Mouse (Mus musculus) left cerebral cortex, postnatal 10 days (tissue): ENCODE measurements around the gene Rpl3. TPM values are rescaled to one million over a fixed set of nuclear protein-coding genes. Genes with fewer than 3 reads are reported as not detected.
A peak's percentile ranks its signal among the peaks of the same experiment; 100 is the strongest.

Experiments
- DNase-seq, 2 experiments: peaks; one replicate each; pipeline ENCODE4 v3.0.0; 2021 to 2022; ENCODE audit warnings: low spot score in 2 of 2, mixed read lengths in 1 of 2; ENCODE audit errors: extremely low spot score in 1 of 2
- intact Hi-C: fragments of 180-260 bp; cut with DNase I; formaldehyde crosslinking; loops from one replicate; pipeline ENCODE4 v1.15.1; 2025
- total RNA-seq, 2 experiments: library from RNA; stranded (reverse); gene quantifications; 2 replicates each; pipeline ENCODE4 v1.2.3; 2021

Rpl3 gene
- total RNA-seq, 2 experiments from 2014 or later = 520 to 524 TPM

- intact Hi-C loops = no loop called here
- no peak for DNase-seq
Measured at GRCm38 (mm10) chr15:80117154-80117553, 25.5 kb upstream of the Rpl3 start.

- intact Hi-C loops = no loop called here
- no peak for DNase-seq
Measured at GRCm38 (mm10) chr15:80115866-80116794, 24.5 kb upstream of the Rpl3 start.

GRCm38 (mm10) chr15:80115256-80115655, 23.6 kb upstream of the Rpl3 start:
- no peak for DNase-seq
- intact Hi-C loops = no loop called here

- DNase-seq = no peak
- intact Hi-C loops = no loop called here
Measured at GRCm38 (mm10) chr15:80114414-80114813, 22.7 kb upstream of the Rpl3 start.

GRCm38 (mm10) chr15:80112499-80112898, 20.8 kb upstream of the Rpl3 start:
- intact Hi-C loops = no loop called here
- DNase-seq = no peak

GRCm38 (mm10) chr15:80111436-80111835, 19.8 kb upstream of the Rpl3 start:
- intact Hi-C loops = no loop called here
- no peak for DNase-seq

- intact Hi-C loops = no loop called here
- no peak for DNase-seq
Measured at GRCm38 (mm10) chr15:80107575-80107974, 15.9 kb upstream of the Rpl3 start.

GRCm38 (mm10) chr15:80107143-80107542, 15.5 kb upstream of the Rpl3 start:
- DNase-seq = no peak
- intact Hi-C loops = no loop called here

GRCm38 (mm10) chr15:80105490-80106410, 14.1 kb upstream of the Rpl3 start:
- no peak for DNase-seq
- intact Hi-C loops = no loop called here

- intact Hi-C loops = no loop called here
- DNase-seq = peak in 1 of 2 experiments; percentile 18
Measured at GRCm38 (mm10) chr15:80102495-80102894, 10.8 kb upstream of the Rpl3 start.

- intact Hi-C loops = no loop called here
- peak in 1 of 2 experiments; percentile 24 for DNase-seq
Measured at GRCm38 (mm10) chr15:80101503-80101902, 9.8 kb upstream of the Rpl3 start.

GRCm38 (mm10) chr15:80100871-80101270, 9.2 kb upstream of the Rpl3 start:
- DNase-seq = peak; percentile 25 to 63
- intact Hi-C loops = no loop called here

GRCm38 (mm10) chr15:80100196-80100595, 8.5 kb upstream of the Rpl3 start:
- intact Hi-C loops = no loop called here
- peak in 1 of 2 experiments; percentile 22 for DNase-seq

- intact Hi-C loops = no loop called here
- DNase-seq = peak in 1 of 2 experiments; percentile 19
Measured at GRCm38 (mm10) chr15:80099477-80099876, 7.8 kb upstream of the Rpl3 start.

GRCm38 (mm10) chr15:80098809-80099208, 7.1 kb upstream of the Rpl3 start:
- intact Hi-C loops = no loop called here
- peak in 1 of 2 experiments; percentile 57 for DNase-seq

GRCm38 (mm10) chr15:80097999-80098461, 6.4 kb upstream of the Rpl3 start:
- peak in 1 of 2 experiments; percentile 23 for DNase-seq
- intact Hi-C loops = no loop called here

- intact Hi-C loops = no loop called here
- peak in 1 of 2 experiments; percentile 51 for DNase-seq
Measured at GRCm38 (mm10) chr15:80096946-80097881, 5.5 kb upstream of the Rpl3 start.

- peak in 1 of 2 experiments; percentile 21 for DNase-seq
- intact Hi-C loops = no loop called here
Measured at GRCm38 (mm10) chr15:80096406-80096805, 4.7 kb upstream of the Rpl3 start.
